Mouse (Mus musculus): ENCODE measurements around the gene Kctd20. TPM values are rescaled to one million over a fixed set of nuclear protein-coding genes. Genes with fewer than 3 reads are reported as not detected.

Kctd20 gene
- polyA plus RNA-seq, 1 experiment = 77.9 TPM

DNA sequence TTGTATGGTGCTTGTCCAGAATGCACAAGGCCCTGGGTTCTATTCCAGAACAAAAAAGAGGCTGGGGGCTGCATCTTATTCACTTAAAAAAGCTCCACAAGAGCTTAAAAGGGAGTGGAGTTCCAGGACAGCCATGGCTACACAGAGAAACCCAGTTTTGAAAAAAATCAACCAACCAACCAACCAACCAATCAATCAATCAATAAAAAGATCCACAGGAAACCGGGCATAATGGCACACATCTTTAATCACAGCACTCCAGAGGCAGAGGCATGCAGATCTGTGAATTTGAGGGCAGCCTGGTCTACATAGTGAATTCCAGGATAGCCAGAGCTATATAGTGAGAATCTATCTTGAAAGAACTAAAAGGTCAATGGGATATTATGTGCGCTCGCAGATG is 53.3 kb downstream of the Kctd20 start:
- H3K4me3 ChIP-seq (ENCODE audit: low read depth, low read length) = no peak overlapping the region
- H3K4me1 ChIP-seq (ENCODE audit: control insufficient read depth, insufficient read depth, low read length) = no peaks in the 10 kb centered on the region
- H3K9me3 ChIP-seq (replicated peaks; ENCODE audit: control insufficient read depth, insufficient read depth, low read length, poor library complexity, severe bottlenecking) = no peaks in the 10 kb centered on the region
- no peak overlapping the region for H3K27ac ChIP-seq (ENCODE audit: insufficient read depth, low read length)
- no peaks in the 10 kb centered on the region for H3K27me3 ChIP-seq (ENCODE audit: control insufficient read depth, insufficient read depth, low read length, poor library complexity, severe bottlenecking)
- TF ChIP-seq CTCF (IDR thresholded peaks at IDR 0.05; ENCODE audit: low read depth, low read length) (no peak), EP300 (IDR thresholded peaks at IDR 0.05; ENCODE audit: insufficient read depth, low read depth, low read length) (no peak), POLR2A (IDR thresholded peaks at IDR 0.05; ENCODE audit: insufficient read depth, low read length) (no peak)
- H3K36me3 ChIP-seq (ENCODE audit: control insufficient read depth, insufficient read depth, low read length, poor library complexity, severe bottlenecking) = peaks cover 12% of the 10 kb centered on the region
- no peak overlapping the region for H3K9ac ChIP-seq (ENCODE audit: low read depth, poor library complexity, severe bottlenecking)

DNA sequence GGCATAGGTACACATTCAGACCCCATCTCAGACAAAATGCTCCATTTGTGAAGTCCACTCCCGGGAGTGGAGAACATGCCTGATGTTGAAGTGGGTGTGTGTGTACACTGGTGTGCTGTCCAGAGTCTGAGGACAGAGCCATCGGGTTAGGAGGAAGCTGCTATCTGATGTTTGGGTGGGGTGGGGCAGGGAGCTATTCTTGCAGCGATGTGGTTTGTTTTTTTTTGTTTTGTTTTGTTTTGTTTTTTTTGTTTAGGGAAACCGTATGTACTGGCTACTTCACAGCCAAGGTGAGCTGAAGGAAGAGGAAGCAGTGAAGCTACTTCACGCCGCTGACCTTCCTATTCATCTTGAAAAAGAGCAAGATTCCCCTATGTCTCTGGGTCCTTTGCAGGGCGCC is 55.1 kb downstream of the Kctd20 start:
- Histone ChIP-seq H3K4me1 (ENCODE audit: control insufficient read depth, insufficient read depth, low read length) (no peaks in the 10 kb centered on the region), H3K27me3 (ENCODE audit: control insufficient read depth, insufficient read depth, low read length, poor library complexity, severe bottlenecking) (no peaks in the 10 kb centered on the region), H3K27ac (ENCODE audit: insufficient read depth, low read length) (peak overlapping the region; percentile 76; the same call in 1 of the 2 replicates), H3K9ac (ENCODE audit: low read depth, poor library complexity, severe bottlenecking) (peak overlapping the region; percentile 96), H3K9me3 (replicated peaks; ENCODE audit: control insufficient read depth, insufficient read depth, low read length, poor library complexity, severe bottlenecking) (no peaks in the 10 kb centered on the region), H3K36me3 (ENCODE audit: control insufficient read depth, insufficient read depth, low read length, poor library complexity, severe bottlenecking) (peaks cover 7% of the 10 kb centered on the region), H3K4me3 (ENCODE audit: low read depth, low read length) (peak overlapping the region; percentile 98)
- TF ChIP-seq EP300 (IDR thresholded peaks at IDR 0.05; ENCODE audit: insufficient read depth, low read depth, low read length) (0 out of 2 replicates have a peak, but pooled peaks have one; percentile 6), POLR2A (IDR thresholded peaks at IDR 0.05; ENCODE audit: insufficient read depth, low read length) (no peak)

DNA sequence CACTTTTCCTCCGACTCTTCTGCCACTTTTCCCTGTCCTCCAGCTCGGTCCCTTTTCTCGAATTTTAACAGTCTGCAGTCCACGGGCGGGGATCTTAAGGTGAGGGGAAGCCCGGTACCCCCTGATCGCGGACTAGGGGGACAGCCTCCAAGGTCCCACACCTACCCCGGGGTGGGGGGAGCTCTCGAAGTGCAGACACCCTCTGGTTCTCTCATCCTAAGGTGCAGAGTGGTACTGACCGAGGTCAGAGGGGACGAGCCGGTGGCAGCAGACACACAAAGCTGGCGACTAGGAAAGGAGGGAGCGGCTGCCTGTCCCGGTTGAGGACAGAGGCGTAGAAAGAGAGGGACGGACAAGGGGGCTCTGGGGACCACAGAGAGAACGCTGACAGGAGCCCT is 55.5 kb downstream of the Kctd20 start:
- no peaks in the 10 kb centered on the region for H3K27me3 ChIP-seq (ENCODE audit: control insufficient read depth, insufficient read depth, low read length, poor library complexity, severe bottlenecking)
- H3K27ac ChIP-seq (ENCODE audit: insufficient read depth, low read length) = peak overlapping the region; percentile 76
- peak overlapping the region; percentile 96 for H3K9ac ChIP-seq (ENCODE audit: low read depth, poor library complexity, severe bottlenecking)
- TF ChIP-seq POLR2A (IDR thresholded peaks at IDR 0.05; ENCODE audit: insufficient read depth, low read length) (no peak), EP300 (IDR thresholded peaks at IDR 0.05; ENCODE audit: insufficient read depth, low read depth, low read length) (no peak), CTCF (IDR thresholded peaks at IDR 0.05; ENCODE audit: low read depth, low read length) (no peak)
- H3K4me3 ChIP-seq (ENCODE audit: low read depth, low read length) = peak overlapping the region; percentile 98
- H3K4me1 ChIP-seq (ENCODE audit: control insufficient read depth, insufficient read depth, low read length) = no peaks in the 10 kb centered on the region
- H3K36me3 ChIP-seq (ENCODE audit: control insufficient read depth, insufficient read depth, low read length, poor library complexity, severe bottlenecking) = peaks cover 7% of the 10 kb centered on the region
- H3K9me3 ChIP-seq (replicated peaks; ENCODE audit: control insufficient read depth, insufficient read depth, low read length, poor library complexity, severe bottlenecking) = no peaks in the 10 kb centered on the region

DNA sequence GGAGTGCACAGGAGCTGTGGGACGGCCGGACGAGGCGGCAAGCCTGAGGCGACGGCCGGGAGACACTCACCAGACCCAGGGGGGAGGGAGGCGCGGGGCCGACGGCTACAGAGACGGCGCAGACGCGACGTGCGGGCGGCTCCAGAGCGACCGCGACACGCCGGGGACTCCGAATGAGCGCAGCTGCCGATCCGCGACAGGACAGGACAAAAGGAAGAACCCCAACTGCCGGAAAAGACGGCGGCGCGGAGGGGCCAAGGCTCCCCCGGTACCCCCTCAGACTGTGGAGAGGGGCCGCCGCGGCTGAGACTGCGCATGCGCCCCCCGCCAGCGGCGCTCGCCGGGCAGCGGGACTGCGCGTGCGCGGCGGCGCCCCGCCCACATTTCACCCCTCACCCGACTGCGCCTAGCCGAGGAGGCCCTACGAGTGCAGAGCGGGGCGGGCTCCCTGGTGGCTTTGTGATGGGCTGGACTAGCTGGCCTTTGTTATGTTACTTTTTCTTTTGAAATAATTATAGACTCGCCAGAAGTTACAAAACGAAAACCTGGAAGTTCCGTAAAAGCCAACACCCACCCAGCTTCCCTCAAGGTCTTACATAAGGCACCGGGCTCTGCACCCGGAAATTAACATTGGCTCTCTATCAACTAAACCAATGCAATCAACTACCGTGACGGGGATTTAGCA is 56.0 kb downstream of the Kctd20 start, which contains the start of gene Stk38:
Gene Stk38 (minus strand): TSS at position 355 of the 685 bp plus-strand sequence.
- peaks cover 2% of the 10 kb centered on the region for H3K4me1 ChIP-seq (ENCODE audit: control insufficient read depth, insufficient read depth, low read length)
- peaks cover 7% of the 10 kb centered on the region for H3K36me3 ChIP-seq (ENCODE audit: control insufficient read depth, insufficient read depth, low read length, poor library complexity, severe bottlenecking)
- H3K27ac ChIP-seq (ENCODE audit: insufficient read depth, low read length) = peak within 1 kb of the TSS; percentile 100
- H3K27me3 ChIP-seq (ENCODE audit: control insufficient read depth, insufficient read depth, low read length, poor library complexity, severe bottlenecking) = no peaks in the 10 kb centered on the region
- H3K4me3 ChIP-seq (ENCODE audit: low read depth, low read length) = peak within 1 kb of the TSS; percentile 98
- H3K9me3 ChIP-seq (replicated peaks; ENCODE audit: control insufficient read depth, insufficient read depth, low read length, poor library complexity, severe bottlenecking) = no peaks in the 10 kb centered on the region
- TF ChIP-seq CTCF (IDR thresholded peaks at IDR 0.05; ENCODE audit: low read depth, low read length) (no peak), EP300 (IDR thresholded peaks at IDR 0.05; ENCODE audit: insufficient read depth, low read depth, low read length) (peak; percentile 87)
- peak within 1 kb of the TSS; percentile 96 for H3K9ac ChIP-seq (ENCODE audit: low read depth, poor library complexity, severe bottlenecking)

DNA sequence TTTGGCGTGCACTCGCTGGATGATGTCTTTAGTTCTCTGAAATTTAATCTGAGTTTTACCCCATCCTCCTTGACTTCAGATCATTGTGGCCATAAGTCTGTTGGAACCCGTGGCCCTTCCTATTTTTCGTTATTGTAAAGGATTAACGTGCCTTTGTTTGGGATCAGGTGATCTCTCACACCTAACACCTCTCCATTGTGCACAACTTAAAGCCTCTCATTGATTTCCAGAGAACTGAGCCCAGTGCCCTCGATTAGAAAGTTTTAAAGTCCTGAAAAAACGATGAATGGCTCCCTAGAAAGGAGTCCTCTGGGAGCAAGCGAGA is 56.5 kb downstream of the Kctd20 start:
- Histone ChIP-seq H3K9ac (ENCODE audit: low read depth, poor library complexity, severe bottlenecking) (peak overlapping the region; percentile 6), H3K27ac (ENCODE audit: insufficient read depth, low read length) (peak overlapping the region; percentile 100), H3K4me1 (ENCODE audit: control insufficient read depth, insufficient read depth, low read length) (peaks cover 2% of the 10 kb centered on the region), H3K36me3 (ENCODE audit: control insufficient read depth, insufficient read depth, low read length, poor library complexity, severe bottlenecking) (peaks cover 7% of the 10 kb centered on the region), H3K9me3 (replicated peaks; ENCODE audit: control insufficient read depth, insufficient read depth, low read length, poor library complexity, severe bottlenecking) (no peaks in the 10 kb centered on the region), H3K4me3 (ENCODE audit: low read depth, low read length) (peak overlapping the region; percentile 51), H3K27me3 (ENCODE audit: control insufficient read depth, insufficient read depth, low read length, poor library complexity, severe bottlenecking) (no peaks in the 10 kb centered on the region)
- TF ChIP-seq EP300 (IDR thresholded peaks at IDR 0.05; ENCODE audit: insufficient read depth, low read depth, low read length) = no peak

DNA sequence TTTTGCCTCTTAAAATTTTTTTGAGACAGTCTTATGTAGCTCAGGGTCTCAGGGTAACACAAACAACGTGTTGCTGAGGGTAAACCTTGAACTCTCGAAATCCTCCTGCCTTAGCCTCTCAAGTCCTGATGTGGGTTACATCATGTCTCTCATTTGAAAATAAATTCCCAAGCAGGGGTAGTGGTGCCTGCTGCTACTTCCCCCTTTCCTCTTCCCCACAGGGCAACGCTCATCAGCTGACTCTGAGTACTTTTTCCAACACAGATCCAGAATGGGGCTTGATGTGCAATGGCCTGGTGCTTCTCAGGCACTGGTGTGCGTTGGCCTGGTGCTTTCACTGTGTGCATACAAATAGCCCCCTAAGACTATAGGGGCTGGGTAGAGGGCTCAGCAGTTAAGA is 57.4 kb downstream of the Kctd20 start:
- peak overlapping the region; percentile 6 for H3K9ac ChIP-seq (ENCODE audit: low read depth, poor library complexity, severe bottlenecking)
- H3K27me3 ChIP-seq (ENCODE audit: control insufficient read depth, insufficient read depth, low read length, poor library complexity, severe bottlenecking) = no peaks in the 10 kb centered on the region
- H3K9me3 ChIP-seq (replicated peaks; ENCODE audit: control insufficient read depth, insufficient read depth, low read length, poor library complexity, severe bottlenecking) = no peaks in the 10 kb centered on the region
- H3K4me1 ChIP-seq (ENCODE audit: control insufficient read depth, insufficient read depth, low read length) = peaks cover 2% of the 10 kb centered on the region
- no peak for TF ChIP-seq POLR2A (IDR thresholded peaks at IDR 0.05; ENCODE audit: insufficient read depth, low read length)
- TF ChIP-seq EP300 (IDR thresholded peaks at IDR 0.05; ENCODE audit: insufficient read depth, low read depth, low read length) = 0 out of 2 replicates have a peak, but pooled peaks have one; percentile 6
- H3K4me3 ChIP-seq (ENCODE audit: low read depth, low read length) = no peak overlapping the region
- peaks cover 3% of the 10 kb centered on the region for H3K36me3 ChIP-seq (ENCODE audit: control insufficient read depth, insufficient read depth, low read length, poor library complexity, severe bottlenecking)
- H3K27ac ChIP-seq (ENCODE audit: insufficient read depth, low read length) = peak overlapping the region; percentile 48

Measured in ES-Bruce4 (cell line).